In genomic region chr2:170204768-170205514, GRCm38 (mm10) we compare ENCODE assay signal across 8 mouse cellular contexts. TPM values are rescaled to one million over a fixed set of nuclear protein-coding genes. Genes with fewer than 3 reads are reported as not detected.
A peak's percentile ranks its signal among the peaks of the same experiment; 100 is the strongest.
DNase-seq lines count a peak whose midpoint lies in the region; ATAC-seq and TF ChIP-seq lines count a peak whose summit lies in the region.

No protein-coding gene starts in this region.

- peaks cover 20 to 27% of the 10 kb centered on the region in 2 experiments for H3K4me1 ChIP-seq in heart, embryonic 14.5 days (ENCODE audit: control insufficient read depth in 2 of 2, insufficient read depth in 2 of 2, low read length in 2 of 2)
- peaks cover 44% of the 10 kb centered on the region for H3K4me1 ChIP-seq in liver, embryonic 15.5 days (replicated peaks)
- no peaks in the 10 kb centered on the region for H3K4me1 ChIP-seq in stomach, postnatal 0 days (replicated peaks; ENCODE audit: control insufficient read depth, insufficient read depth)
- no peaks in the 10 kb centered on the region for H3K4me1 ChIP-seq in cerebellum, adult 2 months (ENCODE audit: control insufficient read depth, insufficient read depth, low read length)

- no peaks in the 10 kb centered on the region for H3K9me3 ChIP-seq in heart, embryonic 14.5 days (ENCODE audit: control insufficient read depth, low read length)
- no peaks in the 10 kb centered on the region for H3K9me3 ChIP-seq in liver, embryonic 15.5 days (replicated peaks)
- no peaks in the 10 kb centered on the region for H3K9me3 ChIP-seq in stomach, postnatal 0 days (ENCODE audit: control insufficient read depth, low read length)

- peak; percentile 45 to 53 for DNase-seq in heart, adult 18-20 months
- DNase-seq in heart, adult 9 months (ENCODE audit: low spot score in 2 of 2), result no peak
- peak; percentile 15 for DNase-seq in MN1 (ENCODE audit: low spot score)
- DNase-seq in stomach, postnatal 0 days (ENCODE audit: low spot score), result no peak
- DNase-seq in frontal cortex, postnatal 14 days (ENCODE audit: low spot score in 2 of 2), result no peak
- DNase-seq in cerebellum, adult 2 months, result no peak

- H3K27me3 ChIP-seq in heart, embryonic 14.5 days (ENCODE audit: control insufficient read depth, insufficient read depth, low read length), result no peaks in the 10 kb centered on the region
- no peaks in the 10 kb centered on the region for H3K27me3 ChIP-seq in liver, embryonic 15.5 days
- no peaks in the 10 kb centered on the region for H3K27me3 ChIP-seq in stomach, postnatal 0 days (ENCODE audit: control insufficient read depth, insufficient read depth, low read length)
- H3K27me3 ChIP-seq in cerebellum, adult 2 months (ENCODE audit: control insufficient read depth, insufficient read depth, low read length), result no peaks in the 10 kb centered on the region

- ATAC-seq in heart, embryonic 14.5 days (ENCODE audit: insufficient number of reproducible peaks, insufficient read depth, low FRiP score, low read depth), result no peak
- no peak for ATAC-seq in liver, embryonic 15.5 days (ENCODE audit: insufficient read depth)
- no peak for ATAC-seq in stomach, postnatal 0 days (ENCODE audit: low FRiP score, low TSS enrichment)

- peak overlapping the region; percentile 87 for H3K4me2 ChIP-seq in heart, embryonic 14.5 days (ENCODE audit: low read length)
- peak overlapping the region; percentile 85 for H3K4me2 ChIP-seq in liver, embryonic 15.5 days
- peak overlapping the region; percentile 66 for H3K4me2 ChIP-seq in stomach, postnatal 0 days (replicated peaks; ENCODE audit: low read depth)

- peak overlapping the region; percentile 80 for H3K9ac ChIP-seq in heart, embryonic 14.5 days (ENCODE audit: low read length)
- peak overlapping the region; percentile 58; the same call in 1 of the 2 replicates for H3K9ac ChIP-seq in liver, embryonic 15.5 days
- no peak overlapping the region for H3K9ac ChIP-seq in stomach, postnatal 0 days (ENCODE audit: low read length)

- no peak for TF ChIP-seq CTCF in stomach, postnatal 0 days (IDR thresholded peaks at IDR 0.05; ENCODE audit: low read depth)
- no peak for TF ChIP-seq CTCF in cerebellum, adult 2 months (IDR thresholded peaks at IDR 0.05; ENCODE audit: borderline replicate concordance, insufficient read depth, low read depth, low read length)

- TF ChIP-seq POLR2A in cerebellum, adult 2 months (IDR thresholded peaks at IDR 0.05; ENCODE audit: borderline replicate concordance, insufficient read depth, low read length), result no peak

- H3K36me3 ChIP-seq in heart, embryonic 14.5 days (ENCODE audit: control insufficient read depth, insufficient read depth, low read length), result no peaks in the 10 kb centered on the region
- no peaks in the 10 kb centered on the region for H3K36me3 ChIP-seq in liver, embryonic 15.5 days (replicated peaks)
- H3K36me3 ChIP-seq in stomach, postnatal 0 days (ENCODE audit: control insufficient read depth, insufficient read depth, low read length), result no peaks in the 10 kb centered on the region

- H3K4me3 ChIP-seq in heart, embryonic 14.5 days (ENCODE audit: control insufficient read depth in 1 of 2, insufficient read depth in 1 of 2, low read depth in 1 of 2, low read length in 2 of 2), result peak overlapping the region; percentile 49 to 50
- peak overlapping the region; percentile 58 for H3K4me3 ChIP-seq in liver, embryonic 15.5 days (replicated peaks)
- H3K4me3 ChIP-seq in stomach, postnatal 0 days (ENCODE audit: low read depth, low read length), result peak overlapping the region; percentile 35
- no peak overlapping the region for H3K4me3 ChIP-seq in cerebellum, adult 2 months (replicated peaks; ENCODE audit: insufficient read depth, low read depth, low read length)

- H3K27ac ChIP-seq in heart, embryonic 14.5 days (replicated peaks in 1 of 2; ENCODE audit: control insufficient read depth in 1 of 2, insufficient read depth in 1 of 2, low read depth in 2 of 2, low read length in 2 of 2), result peak overlapping the region; percentile 87 to 95; a peak in 3 of 4 replicates
- H3K27ac ChIP-seq in liver, embryonic 15.5 days (replicated peaks), result peak overlapping the region; percentile 82
- H3K27ac ChIP-seq in stomach, postnatal 0 days (replicated peaks), result peak overlapping the region; percentile 76
- no peak overlapping the region for H3K27ac ChIP-seq in cerebellum, adult 2 months (ENCODE audit: insufficient read depth, low read length)

- 17% methylated on average over 10 of the region's 10 CpGs for WGBS in heart, embryonic 14.5 days
- 9% methylated on average over 10 of the region's 10 CpGs for WGBS in liver, embryonic 15.5 days (ENCODE audit: insufficient replicate concordance)
- WGBS in stomach, postnatal 0 days, result 15% methylated on average over 10 of the region's 10 CpGs
- WGBS in cerebellum, adult 2 months, result 38% methylated on average over 10 of the region's 10 CpGs

- no peak for TF ChIP-seq EP300 in stomach, postnatal 0 days (optimal IDR thresholded peaks at IDR 0.05)

RNA-seq across cellular contexts. Expression of gene Zfp217, which starts 57.0 kb away (rescaled TPM):
- total RNA-seq in heart, adult 18-20 months (2021), result 10 to 100 TPM in 1 of 2 experiments, 1 to 10 TPM in 1; 7.5 to 10.2 TPM
- polyA plus RNA-seq in heart, embryonic 14.5 days (2014; fragmentation: Nextera tagmentation; extraction: Ambion mirVana), result 3.3 and 3.4 TPM in 2 replicates
- 3.4 and 4.7 TPM in 2 replicates for polyA plus RNA-seq in liver, embryonic 15.5 days (2015; fragmentation: Nextera tagmentation; extraction: Ambion mirVana)
- polyA plus RNA-seq in stomach, postnatal 0 days (2015; fragmentation: Nextera tagmentation; extraction: Ambion mirVana), result 1.5 and 1.7 TPM in 2 replicates
- polyA plus RNA-seq in cerebellum, adult 2 months (2012; rRNA removed), result 0.93 and 0.98 TPM in 2 replicates

Comparison
In these comparisons a context has a peak if more than half of its experiments do, and no peak if none do; other contexts are left out.
1. DNase-seq: peak in heart, adult 18-20 months (2 of 2) and MN1 (single experiment); none in heart, adult 9 months (0 of 2), stomach, postnatal 0 days (single experiment), frontal cortex, postnatal 14 days (0 of 2) and cerebellum, adult 2 months (0 of 2).
2. Peak in every context shown above with its lines, with median percentiles within 50 percentile points of each other: H3K4me2 ChIP-seq.